Mouse (Mus musculus) ES-E14 (cell line): ENCODE measurements around the gene Gm9945. TPM values are rescaled to one million over a fixed set of nuclear protein-coding genes. Genes with fewer than 3 reads are reported as not detected.
A peak's percentile ranks its signal among the peaks of the same experiment; 100 is the strongest.

ENCODE experiments used
- DNase-seq: peaks from one replicate; pipeline ENCODE4 v3.0.0-alpha.2; 2013; ENCODE audit warnings: low read depth, low spot score
- H3K27ac ChIP-seq: 2 replicates; pipeline ENCODE4 v1.5.1; 2012; ENCODE audit warnings: low read depth, mild to moderate bottlenecking, low read length, moderate library complexity, mixed read lengths; ENCODE audit not compliant: poor library complexity, insufficient read depth, severe bottlenecking
- H3K36me3 ChIP-seq: 2 replicates; pipeline ENCODE4 v1.6.1; 2012; ENCODE audit warnings: mild to moderate bottlenecking, low read length, moderate library complexity, mixed read lengths; ENCODE audit not compliant: control insufficient read depth, poor library complexity, insufficient read depth, severe bottlenecking
- H3K4me1 ChIP-seq, 2 experiments: fragments of 150-350 bp in 1 of 2; sonication (generic) in 1 of 2; 2 replicates each; pipeline ENCODE4 v1.6.1; 2012; ENCODE audit warnings: low read length in 2 of 2, mild to moderate bottlenecking in 1 of 2, mixed read lengths in 1 of 2; ENCODE audit not compliant: control insufficient read depth in 2 of 2, insufficient read depth in 2 of 2, poor library complexity in 1 of 2
- H3K4me3 ChIP-seq, 2 experiments: fragments of 150-350 bp in 1 of 2; sonication (generic) in 1 of 2; 2 replicates each; pipeline ENCODE4 v1.5.1; 2012; ENCODE audit warnings: low read length in 2 of 2, low read depth in 1 of 2, mild to moderate bottlenecking in 1 of 2, mixed read lengths in 1 of 2; ENCODE audit not compliant: insufficient read depth in 1 of 2, poor library complexity in 1 of 2, severe bottlenecking in 1 of 2
- H3K9ac ChIP-seq: 2 replicates; pipeline ENCODE4 v1.6.1; 2012; ENCODE audit warnings: low read depth, mild to moderate bottlenecking, low read length, mixed read lengths; ENCODE audit not compliant: poor library complexity, insufficient read depth, severe bottlenecking
- H3K9me3 ChIP-seq: fragments of 150-350 bp; sonication (generic); 2 replicates; pipeline ENCODE4 v1.6.1; 2012; ENCODE audit warnings: low read depth, mild to moderate bottlenecking, low read length; ENCODE audit not compliant: control insufficient read depth, insufficient read depth
- CHD2 ChIP-seq: IDR thresholded peaks from 2 replicates; pipeline ENCODE4 v1.6.1; 2014; ENCODE audit warnings: mild to moderate bottlenecking, low read depth, low read length, inconsistent platforms
- HCFC1 ChIP-seq: IDR thresholded peaks from 2 replicates; pipeline ENCODE4 v1.6.1; 2012; ENCODE audit warnings: low read length, inconsistent platforms, borderline replicate concordance; ENCODE audit not compliant: insufficient read depth
- MAFK ChIP-seq: IDR thresholded peaks from 2 replicates; pipeline ENCODE4 v1.6.1; 2014; ENCODE audit warnings: mild to moderate bottlenecking, low read depth, low read length, inconsistent platforms; ENCODE audit not compliant: insufficient read depth
- ZC3H11A ChIP-seq: IDR thresholded peaks from 2 replicates; pipeline ENCODE4 v1.6.1; 2012; ENCODE audit warnings: low read depth, mild to moderate bottlenecking, inconsistent platforms, low read length, borderline replicate concordance
- ZNF384 ChIP-seq: IDR thresholded peaks from 2 replicates; pipeline ENCODE4 v1.6.1; 2012; ENCODE audit warnings: low read depth, low read length, inconsistent platforms
- in situ Hi-C, 2 experiments: fragments of 600-800 bp; cut with MboI; formaldehyde crosslinking; loops; one replicate each; pipeline ENCODE4 v1.15.1; 2025; ENCODE audit warnings: low sequenced_read_pairs in 2 of 2, inconsistent platforms in 1 of 2; ENCODE audit not compliant: unreplicated experiment in 2 of 2
- total RNA-seq: library from RNA; depleted of rRNA; stranded (reverse); fragments of 300-350 nt; gene quantifications from 2 replicates; pipeline ENCODE4 v1.2.3, GENCODE M21; 2012

The Gm9945 gene
- total RNA-seq, 1 experiment = not detected

GRCm38 (mm10) chr11:53433057-53433456 is 46.9 kb upstream of the Gm9945 start:
- Histone ChIP-seq H3K9me3 (no peaks in the 10 kb centered on the region), H3K27ac (no peak overlapping the region), H3K36me3 (peaks cover 5% of the 10 kb centered on the region), H3K4me3 (no peak overlapping the region), H3K4me1 (peaks cover 0 to 15% of the 10 kb centered on the region in 2 experiments; a peak in 3 of 4 replicates), H3K9ac (no peak overlapping the region)
- no peak for DNase-seq
- in situ Hi-C loops = no loop called here
- TF ChIP-seq ZC3H11A (no peak), CHD2 (no peak), HCFC1 (no peak), MAFK (no peak), ZNF384 (no peak)

DNA sequence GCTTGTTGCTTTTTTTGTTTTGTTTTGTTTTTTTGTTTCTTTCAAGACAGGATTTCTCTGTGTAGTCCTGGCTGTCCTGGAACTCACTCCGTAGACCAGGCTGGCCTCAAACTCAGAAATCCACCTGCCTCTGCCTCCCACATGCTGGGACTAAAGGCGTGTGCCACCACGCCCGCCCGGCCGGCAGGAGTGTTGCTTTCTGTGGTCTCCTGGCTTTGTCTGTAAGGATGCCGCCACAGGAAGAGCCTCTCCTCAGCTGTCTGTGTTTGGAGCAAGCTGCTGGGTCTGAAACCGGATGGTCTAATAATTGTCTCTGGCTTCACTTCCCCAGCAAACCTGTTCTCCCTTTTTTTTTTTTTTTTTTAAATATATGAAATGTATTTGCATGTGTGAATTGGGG is 44.5 kb upstream of the Gm9945 start:
- Histone ChIP-seq H3K9me3 (no peaks in the 10 kb centered on the region), H3K27ac (no peak overlapping the region), H3K4me1 (peaks cover 0 to 13% of the 10 kb centered on the region in 2 experiments; a peak in 3 of 4 replicates), H3K4me3 (no peak overlapping the region), H3K9ac (no peak overlapping the region), H3K36me3 (no peaks in the 10 kb centered on the region)
- DNase-seq = no peak
- TF ChIP-seq CHD2 (no peak), ZC3H11A (no peak), HCFC1 (no peak), MAFK (no peak), ZNF384 (no peak)
- in situ Hi-C loops = no loop called here

DNA sequence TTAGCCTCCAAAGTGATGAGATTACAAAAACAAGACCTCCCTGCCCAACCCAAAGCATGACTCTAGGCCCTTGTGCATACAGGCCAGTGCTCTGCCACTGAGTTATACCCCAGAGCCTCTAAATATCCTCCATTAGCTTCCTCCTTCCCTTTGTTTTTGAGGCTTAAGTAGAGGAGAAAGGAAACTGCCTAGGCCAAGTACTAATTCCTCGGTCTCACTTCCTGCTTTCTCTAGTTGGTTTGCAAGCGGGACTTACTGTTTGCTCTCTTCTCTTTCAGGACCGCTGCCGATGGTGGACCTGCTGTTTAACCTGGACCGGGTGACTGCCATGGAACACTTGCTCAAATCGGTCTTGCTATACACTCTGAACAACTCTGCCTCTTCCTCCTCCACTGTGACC is 43.6 kb upstream of the Gm9945 start:
- H3K36me3 ChIP-seq = no peaks in the 10 kb centered on the region
- in situ Hi-C loops = no loop called here
- no peak for DNase-seq
- TF ChIP-seq CHD2 (no peak), ZC3H11A (no peak), ZNF384 (no peak), MAFK (no peak)
- no peak overlapping the region for H3K9ac ChIP-seq
- no peak overlapping the region for H3K4me3 ChIP-seq
- H3K27ac ChIP-seq = no peak overlapping the region
- H3K9me3 ChIP-seq = no peaks in the 10 kb centered on the region
- peaks cover 0 to 13% of the 10 kb centered on the region in 2 experiments; a peak in 3 of 4 replicates for H3K4me1 ChIP-seq

DNA sequence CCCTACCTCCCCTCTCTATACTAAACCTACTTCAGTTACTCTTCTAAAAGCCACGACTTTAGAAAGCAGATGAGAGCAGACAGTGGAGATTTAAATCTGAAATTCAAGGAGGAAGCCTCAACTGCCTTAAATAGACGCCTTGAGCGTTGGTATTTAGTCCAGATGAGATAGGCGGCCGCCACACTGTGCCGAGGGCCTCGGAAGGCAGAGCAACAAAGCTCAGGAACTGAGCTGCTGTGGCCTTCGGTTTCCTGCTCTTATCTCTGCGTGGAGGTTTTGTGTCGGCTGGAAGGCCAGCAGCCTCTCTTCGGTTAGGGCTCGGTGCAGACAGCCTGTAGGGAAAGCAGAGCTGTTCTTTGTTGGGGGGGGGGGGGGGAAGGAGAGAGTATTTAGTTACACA is 38.0 kb upstream of the Gm9945 start:
- Histone ChIP-seq H3K9me3 (no peaks in the 10 kb centered on the region), H3K9ac (no peak overlapping the region; the same call in 1 of the 2 replicates), H3K4me1 (peaks cover 0 to 6% of the 10 kb centered on the region in 2 experiments; a peak in 1 of 4 replicates), H3K36me3 (no peaks in the 10 kb centered on the region), H3K27ac (no peak overlapping the region), H3K4me3 (no peak overlapping the region)
- TF ChIP-seq HCFC1 = no peak
- TF ChIP-seq ZC3H11A = no peak
- no peak for TF ChIP-seq ZNF384
- no peak for TF ChIP-seq CHD2
- no peak for TF ChIP-seq MAFK
- no peak for DNase-seq
- in situ Hi-C loops = no loop called here

DNA sequence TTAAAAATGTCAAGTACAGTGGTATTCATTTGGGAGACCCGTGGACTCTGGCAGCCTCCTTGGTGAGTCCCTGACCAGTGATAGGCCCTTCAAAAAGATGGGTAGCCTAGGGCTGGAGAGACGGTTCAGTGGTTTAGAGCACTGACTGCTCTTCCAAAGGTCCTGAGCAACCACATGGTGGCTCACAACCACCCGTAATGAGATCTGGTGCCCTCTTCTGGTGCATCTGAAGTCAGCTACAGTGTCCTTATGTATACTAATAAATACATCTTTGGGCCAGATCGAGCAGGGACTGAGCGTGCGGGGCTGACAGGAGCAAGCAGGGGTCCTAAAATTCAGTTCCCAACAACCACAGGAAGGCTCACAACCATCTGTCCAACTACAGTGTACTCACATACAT is 36.1 kb upstream of the Gm9945 start:
- no peaks in the 10 kb centered on the region for H3K36me3 ChIP-seq
- in situ Hi-C loops = no loop called here

More for the DNA sequence above, 36.1 kb upstream of the Gm9945 start:
- no peak overlapping the region for H3K27ac ChIP-seq
- no peak overlapping the region for H3K4me3 ChIP-seq
- TF ChIP-seq CHD2 (no peak), ZC3H11A (0 out of 2 replicates have a peak, but pooled peaks have one; percentile 31)
- no peaks in the 10 kb centered on the region for H3K9me3 ChIP-seq
- peaks cover 0 to 6% of the 10 kb centered on the region in 2 experiments; a peak in 1 of 4 replicates for H3K4me1 ChIP-seq
- H3K9ac ChIP-seq = no peak overlapping the region
- DNase-seq = no peak
